Mouse (Mus musculus) heart, postnatal 14 days (tissue): ENCODE data around the gene Tub. TPM values are rescaled to one million over a fixed set of nuclear protein-coding genes. Genes with fewer than 3 reads are reported as not detected.

ENCODE experiments used
- DNase-seq, 2 experiments: peaks; one replicate each; pipeline ENCODE4 v3.0.0; 2021 to 2022
- intact Hi-C: fragments of 180-260 bp; cut with DNase I; formaldehyde crosslinking; loops from one replicate; pipeline ENCODE4 v1.15.1; 2025
- long read RNA-seq, 2 experiments: library from polyadenylated mRNA; stranded (forward); transcript quantifications; one replicate each; pipeline ENCODE4 v2.0.0; 2021
- total RNA-seq, 2 experiments: library from RNA; stranded (reverse); gene quantifications; 2 replicates each; pipeline ENCODE4 v1.2.3; 2021

Tub gene
- under 1 TPM; 0.46 to 0.48 TPM for total RNA-seq
- long read RNA-seq, experiment 1: 0 reads
- long read RNA-seq, experiment 2: 0 reads

GRCm38 (mm10) chr7:108950312-108950761, at the start of gene Tub:
Tub (plus strand) TSS chr7:108950338.
- intact Hi-C loops: loop anchor here (5.0 kb wide), 1 partner anchor 77 kb away; no protein-coding TSS in a partner anchor
- DNase-seq: peak; percentile 45 to 53

DNA sequence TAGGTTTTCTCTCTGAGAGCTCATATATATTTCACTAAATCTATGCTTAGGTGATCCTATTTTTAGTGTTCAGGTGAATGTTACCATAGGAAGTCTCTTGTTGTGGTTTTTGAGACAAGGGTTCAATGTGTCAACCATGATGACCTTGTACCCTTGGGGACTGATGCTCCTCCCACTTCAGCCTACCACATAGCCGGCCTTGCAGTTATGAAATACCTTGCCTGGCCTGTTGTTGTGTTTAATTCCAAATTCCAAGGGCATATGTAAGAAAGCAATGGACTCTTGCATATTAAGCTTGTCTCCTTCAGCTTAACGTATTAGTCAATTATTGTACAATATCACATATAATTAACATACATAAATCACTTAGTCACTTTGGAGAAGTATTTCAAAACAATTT, 46.2 kb upstream of the Tub start:
- DNase-seq: no peak
- intact Hi-C loops: no loop called here

GRCm38 (mm10) chr7:108927043-108927442, 23.1 kb upstream of the Tub start:
- intact Hi-C loops: no loop called here
- DNase-seq: no peak

GRCm38 (mm10) chr7:108928280-108929188, 21.6 kb upstream of the Tub start:
- intact Hi-C loops: no loop called here
- DNase-seq: no peak

DNA sequence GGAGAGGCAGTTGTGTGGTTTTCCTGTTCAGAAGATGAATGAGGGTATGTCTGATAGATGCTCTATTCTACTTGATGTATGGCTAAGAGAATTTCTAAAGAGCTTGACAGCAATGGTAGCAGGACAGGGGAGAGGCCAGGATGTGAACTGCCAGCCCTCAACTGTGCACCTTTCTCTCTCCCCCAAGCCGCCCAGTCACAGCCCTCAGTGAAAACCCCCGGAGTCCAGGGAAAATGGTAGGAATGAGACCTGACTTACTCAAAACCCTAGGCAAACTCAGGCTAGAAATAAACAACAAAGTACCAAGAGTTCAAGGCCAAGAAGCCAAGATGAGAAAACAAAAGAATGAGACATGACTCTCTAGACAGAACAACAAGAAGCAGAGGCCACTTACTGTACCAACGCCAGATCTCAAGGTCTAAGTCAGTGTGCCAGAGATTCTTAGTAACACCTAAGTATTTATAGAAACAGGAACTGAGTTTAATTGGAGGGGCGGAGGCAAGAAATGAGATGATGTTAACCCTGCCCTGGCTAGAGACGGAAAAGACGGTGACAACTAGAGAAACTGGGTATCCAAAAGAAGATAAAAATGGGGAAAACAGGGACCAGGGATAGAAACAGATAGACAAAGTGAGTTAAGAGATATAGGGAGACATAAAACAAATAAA, 20.3 kb upstream of the Tub start, which contains the start of gene Nlrp10:
TSS of gene Nlrp10 (minus strand) at position 453 of the 668 bp plus-strand sequence.
- intact Hi-C loops: loop anchor here (5.0 kb wide), 1 partner anchor 78 kb away; the partner anchor contains the start of gene Olfr516
- peak in 1 of 2 experiments; percentile 21 for DNase-seq

DNA sequence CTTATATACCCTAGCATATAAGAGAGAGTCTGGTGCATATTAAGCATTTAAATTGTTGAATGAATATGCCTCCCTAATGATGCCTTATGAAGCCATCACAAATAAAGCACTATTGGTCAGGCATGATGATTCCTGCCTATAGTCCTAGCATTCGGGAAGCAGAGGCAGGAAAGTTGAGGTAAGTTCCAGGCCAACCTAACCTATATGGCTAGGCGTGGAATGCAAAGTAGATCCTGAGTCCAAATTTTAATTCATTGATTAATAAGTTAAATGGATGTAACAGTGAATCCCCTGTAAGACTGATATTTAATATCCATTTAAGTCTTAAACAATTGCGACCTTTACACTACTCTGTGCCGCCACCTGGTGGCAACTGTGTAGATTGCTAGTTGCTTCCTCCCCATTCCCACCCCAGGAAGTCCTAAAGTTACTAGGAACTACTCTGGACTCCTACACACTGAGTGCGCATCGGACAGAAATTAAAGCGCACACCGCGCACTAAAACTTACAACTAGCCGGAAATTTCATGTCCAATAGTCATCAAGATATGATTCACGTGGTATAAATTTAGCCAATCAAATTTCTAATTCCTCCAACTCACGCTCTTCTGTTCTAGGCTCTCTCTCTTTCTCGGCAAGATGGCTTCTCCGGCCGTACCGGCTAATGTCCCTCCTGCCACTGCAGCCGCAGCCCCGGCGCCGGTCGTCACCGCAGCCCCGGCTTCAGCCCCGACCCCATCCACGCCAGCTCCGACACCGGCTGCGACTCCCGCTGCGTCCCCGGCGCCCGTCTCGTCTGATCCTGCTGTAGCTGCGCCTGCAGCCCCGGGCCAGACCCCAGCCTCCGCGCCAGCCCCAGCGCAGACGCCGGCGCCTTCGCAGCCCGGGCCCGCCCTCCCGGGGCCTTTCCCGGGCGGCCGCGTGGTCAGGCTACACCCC, 16.1 kb upstream of the Tub start, which contains the start of gene Eif3f:
TSS of gene Eif3f (plus strand) at position 624 of the 938 bp plus-strand sequence.
- DNase-seq: peak; percentile 93 to 94
- intact Hi-C loops: loop anchor here (2.0 to 5.0 kb wide), 2 partner anchors 82 to 119 kb away; partner anchors contain the start of gene Olfr516

DNA sequence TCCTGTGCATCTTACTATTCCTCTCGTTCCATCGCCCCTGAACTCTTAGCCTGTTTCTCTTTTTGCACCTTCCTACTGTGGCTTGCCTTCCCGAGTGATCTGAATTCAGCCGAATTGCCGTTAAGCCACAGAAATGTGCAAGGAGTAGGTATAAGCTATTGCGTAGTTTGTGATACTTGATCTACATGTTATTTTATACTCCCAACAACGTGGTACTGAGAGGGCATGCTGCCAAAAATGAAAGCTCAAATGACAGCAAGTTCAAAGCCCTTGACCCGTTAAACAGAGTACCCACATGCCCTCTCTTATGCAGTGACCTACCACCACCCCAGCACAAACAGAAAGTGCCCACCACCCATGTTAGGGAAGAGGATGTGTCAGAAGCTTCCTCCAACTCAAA, 15.3 kb upstream of the Tub start:
- no peak for DNase-seq
- intact Hi-C loops: loop anchor here (2.0 to 5.0 kb wide), 2 partner anchors 83 to 120 kb away; partner anchors contain the start of gene Olfr516

DNA sequence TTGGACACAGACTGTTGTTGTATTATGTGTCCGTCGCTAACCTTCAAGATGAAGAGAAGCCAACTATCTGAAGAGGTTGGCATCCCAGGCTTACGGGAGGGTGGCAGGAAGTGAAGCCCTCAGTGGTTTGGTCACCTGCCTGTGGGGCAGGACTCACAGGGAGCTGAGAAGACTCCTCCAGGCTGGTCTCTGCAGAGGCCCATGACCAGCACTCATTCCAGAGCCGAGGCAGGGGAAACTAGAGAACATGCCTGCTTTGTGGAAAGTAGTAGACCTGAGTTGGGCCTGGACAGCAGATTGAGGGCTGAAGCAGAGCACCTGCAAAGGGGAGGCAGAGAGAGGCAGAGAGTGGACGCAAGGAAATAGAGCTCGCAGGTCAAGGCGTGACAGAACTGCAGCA, 14.7 kb upstream of the Tub start:
- intact Hi-C loops: loop anchor here (2.0 kb wide), 1 partner anchor 121 kb away; no protein-coding TSS in a partner anchor
- DNase-seq: no peak

DNA sequence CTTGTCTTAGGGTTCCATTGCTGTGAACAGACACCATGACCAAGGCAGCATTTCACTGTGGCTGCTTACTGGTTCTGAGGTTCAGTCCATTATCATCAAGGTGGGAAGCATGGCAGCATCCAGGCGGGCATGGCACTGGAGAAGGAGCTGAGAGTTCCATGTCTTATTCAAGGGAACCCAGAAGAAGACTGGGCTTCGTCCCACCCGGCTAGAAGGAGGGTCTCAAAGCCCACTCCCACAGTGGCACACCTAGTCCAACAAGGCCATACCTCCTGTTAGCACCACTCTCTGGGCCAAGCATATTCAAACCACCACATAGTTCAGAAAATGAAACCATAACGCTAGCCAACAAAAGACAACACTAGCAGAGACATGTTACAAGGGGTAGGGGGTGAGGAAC, 13.5 kb upstream of the Tub start:
- DNase-seq: no peak
- intact Hi-C loops: no loop called here

DNA sequence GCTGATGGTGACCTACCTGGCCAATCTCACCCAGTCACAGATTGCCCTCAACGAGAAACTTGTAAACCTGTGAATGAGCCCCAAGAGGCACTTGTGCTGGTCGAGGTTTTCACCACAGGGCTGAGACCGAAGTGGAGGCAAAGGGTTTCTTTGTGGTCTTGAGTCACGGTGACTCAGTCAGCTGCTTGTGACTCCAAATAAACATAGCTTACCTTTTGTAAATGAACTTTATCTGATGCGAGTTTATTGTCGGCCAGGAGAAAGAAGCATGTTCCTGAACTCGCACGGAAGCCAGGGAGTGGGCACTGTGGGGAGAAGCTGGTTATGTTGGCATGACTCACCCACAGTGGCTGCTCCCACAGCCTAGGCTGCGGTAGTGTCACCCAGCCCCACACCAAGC, 8.7 kb upstream of the Tub start:
- no peak for DNase-seq
- intact Hi-C loops: no loop called here

DNA sequence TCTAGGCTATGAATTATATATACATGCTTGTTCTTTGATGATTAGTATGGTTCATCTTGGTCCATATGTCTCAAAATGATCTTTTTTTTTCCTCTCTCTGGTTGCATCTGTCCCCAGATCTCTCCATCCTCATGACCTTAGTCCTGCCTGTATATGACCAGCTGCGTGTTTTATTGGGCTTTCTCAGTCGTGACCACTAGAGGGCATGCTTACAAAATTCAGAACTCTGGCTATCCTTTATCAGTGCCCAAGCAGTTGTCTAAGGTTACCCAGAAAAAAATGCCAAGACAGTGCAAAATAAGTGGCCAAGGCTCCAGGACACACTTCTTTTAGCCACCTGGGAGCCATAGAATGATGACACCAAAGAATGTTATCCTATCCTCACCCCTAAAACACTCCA, 6.1 kb upstream of the Tub start:
- peak in 1 of 2 experiments; percentile 43 for DNase-seq

GRCm38 (mm10) chr7:108948611-108949010, 1.5 kb upstream of the Tub start:
- intact Hi-C loops: no loop called here
- DNase-seq: no peak

More for the DNA sequence above, 6.1 kb upstream of the Tub start:
- intact Hi-C loops: no loop called here

DNA sequence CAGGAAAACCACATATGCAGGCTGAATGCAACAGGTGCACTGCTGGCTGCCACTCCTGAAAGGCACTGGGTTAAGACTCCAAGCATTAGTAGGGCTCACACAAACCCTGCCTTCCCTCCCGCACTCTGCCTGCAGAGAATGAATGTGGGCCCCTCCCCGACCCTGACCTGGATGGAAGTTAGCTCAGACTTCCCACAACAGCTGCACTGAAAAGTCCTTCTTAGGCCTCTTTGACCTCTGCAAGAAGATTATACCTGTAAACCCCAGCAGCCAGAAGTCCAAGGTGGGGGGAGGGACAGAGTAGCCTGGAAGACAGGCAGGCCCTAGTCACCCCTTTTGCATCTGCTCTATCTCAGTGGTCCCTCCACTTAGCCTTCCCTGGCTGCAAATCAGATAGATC, 837 bp upstream of the Tub start:
- DNase-seq: no peak
- intact Hi-C loops: no loop called here

- peak in 1 of 2 experiments; percentile 16 for DNase-seq
- intact Hi-C loops: loop anchor here (5.0 kb wide), 1 partner anchor 76 kb away; no protein-coding TSS in a partner anchor
Observed at GRCm38 (mm10) chr7:108950762-108951331, 709 bp downstream of the Tub start.

GRCm38 (mm10) chr7:108952801-108953200, 2.7 kb downstream of the Tub start:
- DNase-seq: no peak
- intact Hi-C loops: loop anchor here (5.0 kb wide), 1 partner anchor 74 kb away; no protein-coding TSS in a partner anchor

DNA sequence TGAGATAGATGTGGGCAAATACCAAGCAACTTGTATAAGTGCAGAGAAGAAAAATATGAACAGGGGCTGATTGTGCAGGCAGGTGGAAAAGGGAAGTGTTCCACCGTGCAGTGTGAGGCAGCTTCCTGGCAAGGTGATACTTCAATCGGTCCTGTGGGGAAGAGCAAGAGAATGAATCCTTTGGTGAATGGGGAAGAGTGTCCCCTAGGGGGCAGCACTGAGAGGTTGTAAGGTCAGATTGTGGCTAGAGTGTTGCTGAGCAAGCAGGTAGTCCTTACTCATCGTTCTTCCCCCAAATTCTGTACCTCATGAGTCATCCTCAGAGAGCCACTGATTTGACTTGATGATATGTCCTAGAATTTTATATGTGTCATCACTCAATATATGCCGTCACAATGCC, 4.0 kb downstream of the Tub start:
- intact Hi-C loops: loop anchor here (5.0 kb wide), 1 partner anchor 73 kb away; no protein-coding TSS in a partner anchor
- DNase-seq: peak in 1 of 2 experiments; percentile 18

DNA sequence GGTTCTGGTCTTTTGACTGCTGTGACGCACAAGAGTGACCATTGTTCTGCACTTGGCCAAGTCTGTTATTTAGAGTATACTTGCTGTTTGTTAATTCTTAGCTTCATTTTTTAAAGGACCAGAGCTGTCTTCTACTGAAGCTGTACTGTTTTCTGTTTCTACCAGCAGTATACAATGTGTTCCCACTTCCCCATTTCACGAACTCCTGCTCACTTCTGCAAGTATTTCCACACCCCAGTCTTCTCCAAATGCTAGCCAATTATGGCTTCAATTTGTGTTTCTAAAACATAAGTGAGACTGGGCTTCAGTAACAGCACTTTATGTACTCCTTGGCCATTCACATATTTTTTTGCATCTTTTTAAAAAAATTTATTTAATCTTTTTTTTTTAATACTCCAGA, 7.6 kb downstream of the Tub start:
- intact Hi-C loops: no loop called here
- DNase-seq: no peak

DNA sequence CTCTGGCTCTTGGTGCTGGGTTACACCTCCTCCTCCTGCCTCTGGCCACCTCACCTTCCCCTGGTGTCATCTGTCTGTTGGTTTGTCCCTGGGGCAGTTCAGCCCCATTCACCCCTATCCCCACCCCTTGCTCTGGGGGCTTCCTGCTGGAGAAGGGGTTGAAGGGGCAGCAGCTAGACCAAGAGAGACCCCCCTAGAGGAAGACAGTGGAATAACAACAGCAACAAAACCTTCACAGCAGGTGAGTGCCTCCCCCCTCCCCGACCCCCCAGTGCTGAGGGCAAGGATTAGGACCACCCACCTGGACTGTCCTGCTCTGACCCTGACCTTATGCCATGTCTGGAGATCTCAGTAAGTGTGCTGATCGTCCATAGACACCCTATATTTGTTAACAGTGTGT, 15.8 kb downstream of the Tub start:
- no peak for DNase-seq

GRCm38 (mm10) chr7:108966742-108967362, 16.7 kb downstream of the Tub start:
- peak; percentile 42 to 67 for DNase-seq
- intact Hi-C loops: loop anchor here (1.0 kb wide), 2 partner anchors 54 to 61 kb away; no protein-coding TSS in a partner anchor

More for the DNA sequence above, 15.8 kb downstream of the Tub start:
- intact Hi-C loops: no loop called here
